Mouse (Mus musculus) right cerebral cortex, adult 18-20 months (tissue): ENCODE results near the gene Sectm1a.
"Not testable (repeated sequence)": the region's sequence is repeated elsewhere in the genome, so short reads cannot be mapped to it uniquely, and the experiment has no call there.

Experiments
- DNase-seq: peaks from one replicate; pipeline ENCODE4 v3.0.0; 2022; ENCODE audit warnings: mixed read lengths

Sectm1a gene

DNA sequence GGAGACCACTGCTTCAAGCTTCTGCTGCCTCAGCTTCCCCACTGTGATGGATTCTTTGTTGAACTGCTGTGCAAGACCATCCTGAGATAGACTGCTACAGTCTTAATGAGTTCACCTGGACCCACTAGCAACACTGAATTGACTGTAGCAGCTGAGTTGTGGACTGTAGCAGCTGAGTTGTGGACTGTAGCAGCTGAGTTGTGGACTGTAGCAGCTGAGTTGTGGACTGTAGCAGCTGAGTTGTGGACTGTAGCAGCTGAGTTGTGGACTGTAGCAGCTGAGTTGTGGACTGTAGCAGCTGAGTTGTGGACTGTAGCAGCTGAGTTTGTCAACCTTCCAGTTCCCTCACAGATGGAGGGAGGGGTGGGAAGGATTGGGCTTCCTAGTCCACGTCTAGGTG, 38.0 kb downstream of the Sectm1a start:
- DNase-seq = not testable (repeated sequence)

- DNase-seq = no peak
These were observed 38.5 kb downstream of the Sectm1a start for GRCm38 (mm10) chr11:121042480-121042879.

- DNase-seq = no peak
These were observed 39.4 kb downstream of the Sectm1a start for GRCm38 (mm10) chr11:121041636-121042035.

DNA sequence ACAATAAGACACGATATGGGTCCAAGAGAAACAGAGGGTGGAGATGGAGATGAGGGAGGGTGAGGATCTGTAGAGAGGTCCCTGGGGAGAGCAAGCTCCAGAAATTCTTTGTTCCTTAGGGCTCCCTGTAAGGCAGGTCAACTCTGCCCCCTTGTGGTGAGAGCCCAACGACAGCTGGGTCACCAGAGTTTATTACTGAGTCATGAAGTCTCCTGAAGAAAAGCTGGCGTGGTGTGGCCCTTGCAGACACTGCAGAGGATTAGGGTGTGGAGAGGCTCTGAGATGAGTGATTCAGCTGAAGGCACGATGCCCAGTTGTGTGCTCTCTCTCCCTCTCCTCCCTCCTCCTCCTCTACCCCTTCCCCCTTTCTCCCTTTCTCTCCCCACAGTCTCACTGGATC, 39.8 kb downstream of the Sectm1a start:
- peak; percentile 83 for DNase-seq

GRCm38 (mm10) chr11:121039302-121039701, 41.7 kb downstream of the Sectm1a start, which contains the start of gene Cd7:
Gene Cd7 (minus strand): TSS chr11:121039418.
- DNase-seq = peak; percentile 21

DNA sequence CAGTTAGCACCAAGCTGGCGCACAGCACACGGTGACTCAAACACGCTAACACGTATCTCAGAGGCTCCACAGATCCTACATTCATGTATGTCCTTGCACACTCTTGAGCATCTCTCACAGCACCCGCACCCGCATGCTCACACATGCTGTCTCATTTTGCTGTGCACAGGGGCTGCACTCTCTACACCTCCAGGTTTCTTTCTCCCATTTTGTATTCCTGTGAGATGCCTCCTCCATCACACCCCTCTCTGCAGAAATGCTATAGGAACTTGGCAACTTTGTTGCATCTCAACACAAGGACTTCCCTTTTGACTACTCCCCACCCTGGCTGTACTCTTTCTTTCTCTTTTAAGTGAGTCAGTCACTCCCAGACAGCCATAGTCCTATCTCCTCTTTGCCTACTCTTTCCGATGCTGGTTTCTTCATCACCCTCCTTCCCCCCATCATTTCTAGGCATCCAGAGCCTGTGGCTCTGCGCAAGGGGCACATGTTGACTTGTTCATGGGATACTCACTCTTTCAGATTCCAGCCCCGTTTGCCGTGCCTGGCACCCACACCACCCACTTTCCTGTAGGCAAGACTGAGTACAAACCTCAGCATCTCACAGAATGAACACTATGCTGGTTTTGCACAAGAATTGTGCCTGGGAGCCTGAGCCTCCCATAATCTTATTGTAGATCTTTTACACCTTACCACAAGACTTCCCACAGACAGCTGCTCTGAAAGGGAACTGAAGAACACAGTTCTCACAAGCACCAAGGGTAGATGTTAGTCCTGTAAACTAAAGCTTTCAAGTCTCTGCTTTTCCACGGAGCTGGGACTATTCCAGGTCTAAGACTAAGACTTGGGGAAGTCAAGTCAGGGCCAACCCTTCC, 42.4 kb downstream of the Sectm1a start:
- DNase-seq = peak; percentile 45

DNA sequence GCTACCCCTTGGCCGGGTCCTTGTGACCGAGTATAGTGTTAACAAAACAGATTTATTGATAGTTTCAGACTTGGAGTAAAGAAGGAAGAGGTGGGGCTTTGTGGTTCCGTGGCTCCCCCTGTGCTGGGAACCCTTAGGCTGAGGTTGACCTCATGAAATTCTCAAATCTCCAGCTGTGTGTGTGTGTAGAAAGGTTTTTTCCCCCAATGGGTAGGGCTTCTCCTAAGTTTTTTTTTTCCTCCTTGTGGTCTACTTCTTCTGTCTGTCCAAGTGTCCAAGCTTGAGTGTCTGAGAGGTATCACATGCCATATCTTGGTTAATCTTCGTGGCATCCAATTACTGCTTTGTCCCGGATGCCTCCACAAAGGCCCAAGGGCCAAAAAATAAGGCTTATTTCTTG, 47.9 kb downstream of the Sectm1a start:
- no peak for DNase-seq

GRCm38 (mm10) chr11:121027259-121027658, 53.8 kb downstream of the Sectm1a start:
- no peak for DNase-seq

DNA sequence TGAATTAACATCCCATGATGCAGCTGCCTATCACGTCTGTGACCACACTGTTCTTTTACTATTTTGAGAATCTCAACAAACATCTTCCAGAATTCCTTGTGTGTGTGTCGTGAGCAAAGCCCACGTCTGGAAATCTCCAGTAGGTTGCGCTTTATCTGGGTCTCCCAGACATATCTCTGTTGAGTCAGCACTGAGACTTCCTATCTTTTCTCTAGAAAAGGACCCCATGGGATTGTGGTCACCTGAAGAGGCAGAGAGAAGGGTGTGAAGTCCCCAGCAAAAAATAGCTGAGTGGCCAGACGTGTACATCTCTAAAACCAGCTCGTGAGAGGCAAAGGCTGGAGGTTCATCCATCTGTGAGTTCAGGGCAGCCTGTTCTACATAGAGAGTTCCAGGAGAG, 56.9 kb downstream of the Sectm1a start:
- peak; percentile 24 for DNase-seq

DNA sequence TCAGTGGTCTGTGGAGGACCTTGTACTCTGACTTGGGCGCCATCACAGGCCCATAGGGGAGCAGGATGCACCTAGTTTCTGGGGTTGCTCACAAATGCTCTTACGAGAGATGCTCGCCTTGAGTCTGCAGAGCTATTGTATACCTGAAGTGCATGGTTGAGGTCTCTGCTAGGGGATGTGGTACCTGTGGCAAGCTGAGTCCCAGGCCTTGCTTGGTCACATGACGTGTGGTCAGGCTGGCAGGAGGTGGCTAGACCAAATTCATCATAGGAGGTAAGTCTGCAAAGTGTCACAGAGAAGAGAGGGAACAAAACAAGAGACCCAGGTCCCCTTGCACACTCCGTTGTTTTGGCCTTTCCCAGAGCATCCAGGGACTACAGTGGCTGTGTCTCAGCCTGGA, 61.5 kb downstream of the Sectm1a start:
- no peak for DNase-seq

DNA sequence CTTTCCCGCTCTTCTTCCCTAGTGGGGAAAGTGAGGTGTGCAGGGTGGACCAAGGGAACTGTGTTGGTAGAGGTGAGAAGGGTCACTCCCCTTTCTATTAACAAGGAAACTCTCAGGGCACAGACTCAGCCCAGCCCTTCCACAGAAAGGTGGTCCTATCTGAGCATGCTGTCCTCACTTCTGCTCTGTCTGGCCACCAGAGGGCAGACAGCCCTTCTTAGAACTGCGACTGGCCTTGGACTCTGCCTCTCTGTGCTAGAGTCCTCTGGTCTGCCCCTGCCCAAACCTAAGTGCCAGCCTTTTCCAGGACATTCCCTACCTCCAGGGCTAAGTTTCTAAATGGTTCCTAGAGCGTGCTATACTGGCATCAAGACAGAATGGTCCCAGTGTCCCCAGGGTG, 63.3 kb downstream of the Sectm1a start:
- DNase-seq = peak; percentile 60
